Mouse (Mus musculus) heart, embryonic 12.5 days (tissue): Measurements from ENCODE around the gene Yod1. TPM values are rescaled to one million over a fixed set of nuclear protein-coding genes. Genes with fewer than 3 reads are reported as not detected.

Experiments used
- ATAC-seq: fragments of 200-750 bp; cut with Nextera tagmentation; 2 replicates; pipeline ENCODE4 v1.8.0; 2017; ENCODE audit warnings: moderate TSS enrichment, moderate library complexity; ENCODE audit not compliant: insufficient number of reproducible peaks, low FRiP score
- H3K27ac ChIP-seq: fragments of 300-500 bp; sonication (generic); 2 replicates; pipeline ENCODE4 v1.5.1; 2016; ENCODE audit warnings: mild to moderate bottlenecking, moderate library complexity; ENCODE audit not compliant: poor library complexity, severe bottlenecking
- H3K27me3 ChIP-seq: fragments of 300-500 bp; sonication (generic); replicated peaks from 2 replicates; pipeline ENCODE4 v1.6.1; 2016; ENCODE audit warnings: mild to moderate bottlenecking, moderate library complexity
- H3K36me3 ChIP-seq: fragments of 300-500 bp; sonication (generic); 2 replicates; pipeline ENCODE4 v1.6.1; 2016; ENCODE audit warnings: mild to moderate bottlenecking, moderate library complexity
- H3K4me1 ChIP-seq: fragments of 300-500 bp; sonication (generic); replicated peaks from 2 replicates; pipeline ENCODE4 v1.6.1; 2016; ENCODE audit warnings: mild to moderate bottlenecking
- H3K4me2 ChIP-seq: fragments of 300-500 bp; sonication (generic); 2 replicates; pipeline ENCODE4 v1.6.1; 2016; ENCODE audit warnings: mild to moderate bottlenecking, moderate library complexity
- H3K4me3 ChIP-seq: fragments of 300-500 bp; sonication (generic); 2 replicates; pipeline ENCODE4 v1.5.1; 2016; ENCODE audit warnings: mild to moderate bottlenecking
- H3K9ac ChIP-seq: fragments of 300-500 bp; sonication (generic); 2 replicates; pipeline ENCODE4 v1.6.1; 2016; ENCODE audit warnings: mild to moderate bottlenecking, moderate library complexity
- H3K9me3 ChIP-seq: fragments of 300-500 bp; sonication (generic); replicated peaks from 2 replicates; pipeline ENCODE4 v1.6.1; 2016; ENCODE audit warnings: mild to moderate bottlenecking, moderate library complexity
- WGBS: fragments of 180-500 bp; shearing (Covaris S2); methylation state at CpG from one replicate; pipeline ENCODE4 v1.1.7; 2016; 5-methylcytosine and 5-hydroxymethylcytosine counted together
- polyA plus RNA-seq: library from polyadenylated mRNA; unstranded; fragments of >200 nt; fragmentation: Nextera tagmentation; extraction: Ambion mirVana; gene quantifications from 2 replicates; pipeline ENCODE4 v1.2.1, GENCODE M21; 2016

The Yod1 gene
- polyA plus RNA-seq, 1 experiment from 2014 or later = 9.9 TPM

GRCm38 (mm10) chr1:130714046-130714445 is 3.1 kb upstream of the Yod1 start:
- no peak overlapping the region for H3K4me2 ChIP-seq
- no peak overlapping the region for H3K9ac ChIP-seq
- peaks cover 7% of the 10 kb centered on the region for H3K36me3 ChIP-seq
- H3K9me3 ChIP-seq = no peaks in the 10 kb centered on the region
- 0 out of 2 replicates have a peak, but pooled peaks cover 5% of the 10 kb centered on the region for H3K27me3 ChIP-seq
- WGBS = 80% methylated on average over 4 of the region's 4 CpGs
- ATAC-seq = no peak
- H3K4me1 ChIP-seq = peaks cover 21% of the 10 kb centered on the region
- no peak overlapping the region for H3K27ac ChIP-seq
- H3K4me3 ChIP-seq = no peak overlapping the region

- WGBS = under 1% methylated on average over 38 of the region's 38 CpGs
- Histone ChIP-seq H3K4me1 (peaks cover 19% of the 10 kb centered on the region; the same call in 1 of the 2 replicates), H3K9ac (peak within 1 kb of the TSS; percentile 91), H3K4me3 (peak within 1 kb of the TSS; percentile 90), H3K9me3 (no peaks in the 10 kb centered on the region), H3K27me3 (0 out of 2 replicates have a peak, but pooled peaks cover 5% of the 10 kb centered on the region), H3K27ac (peak within 1 kb of the TSS; percentile 89), H3K36me3 (peaks cover 9% of the 10 kb centered on the region), H3K4me2 (peak within 1 kb of the TSS; percentile 99)
- ATAC-seq = peak; percentile 94
Observed at GRCm38 (mm10) chr1:130715561-130716217, 1.4 kb upstream of the Yod1 start, which contains the start of gene Gm29427. Gene Gm29427, minus strand, starts transcription at chr1:130715799.

GRCm38 (mm10) chr1:130716218-130716512 is 962 bp upstream of the Yod1 start:
- 0% methylated on average over 3 of the region's 3 CpGs for WGBS
- peaks cover 9% of the 10 kb centered on the region for H3K36me3 ChIP-seq
- peak overlapping the region; percentile 91 for H3K9ac ChIP-seq
- peak overlapping the region; percentile 99 for H3K4me2 ChIP-seq
- no peaks in the 10 kb centered on the region for H3K9me3 ChIP-seq
- H3K4me1 ChIP-seq = peaks cover 17% of the 10 kb centered on the region; the same call in 1 of the 2 replicates
- ATAC-seq = peak; percentile 5; the same call in 1 of the 2 replicates
- peak overlapping the region; percentile 90 for H3K4me3 ChIP-seq
- H3K27me3 ChIP-seq = 0 out of 2 replicates have a peak, but pooled peaks cover 5% of the 10 kb centered on the region
- H3K27ac ChIP-seq = peak overlapping the region; percentile 89

GRCm38 (mm10) chr1:130716513-130717290 is 425 bp upstream of the Yod1 start:
- Histone ChIP-seq H3K27ac (peak overlapping the region; percentile 89), H3K9ac (peak overlapping the region; percentile 91), H3K9me3 (no peaks in the 10 kb centered on the region), H3K36me3 (peaks cover 9% of the 10 kb centered on the region), H3K4me1 (peaks cover 17% of the 10 kb centered on the region; the same call in 1 of the 2 replicates), H3K4me2 (peak overlapping the region; percentile 99), H3K4me3 (peak overlapping the region; percentile 90), H3K27me3 (0 out of 2 replicates have a peak, but pooled peaks cover 5% of the 10 kb centered on the region)
- under 1% methylated on average over 42 of the region's 42 CpGs for WGBS
- ATAC-seq = peak; percentile 24

GRCm38 (mm10) chr1:130724206-130724605 is 7.1 kb downstream of the Yod1 start:
- Histone ChIP-seq H3K27me3 (no peaks in the 10 kb centered on the region), H3K4me2 (no peak overlapping the region), H3K4me1 (0 out of 2 replicates have a peak, but pooled peaks cover under 1% of the 10 kb centered on the region), H3K36me3 (peaks cover 3% of the 10 kb centered on the region), H3K4me3 (no peak overlapping the region), H3K27ac (no peak overlapping the region), H3K9me3 (no peaks in the 10 kb centered on the region), H3K9ac (no peak overlapping the region)
- 91% methylated on average over 5 of the region's 5 CpGs for WGBS
- ATAC-seq = no peak

GRCm38 (mm10) chr1:130726396-130726795 is 9.3 kb downstream of the Yod1 start:
- Histone ChIP-seq H3K36me3 (no peaks in the 10 kb centered on the region), H3K27me3 (no peaks in the 10 kb centered on the region), H3K4me2 (no peak overlapping the region), H3K4me1 (peaks cover 1% of the 10 kb centered on the region), H3K4me3 (no peak overlapping the region), H3K9me3 (no peaks in the 10 kb centered on the region), H3K9ac (no peak overlapping the region), H3K27ac (no peak overlapping the region)
- no peak for ATAC-seq
- 93% methylated on average over 2 of the region's 2 CpGs for WGBS

- no peak for ATAC-seq
- WGBS = 37% methylated on average over 1 of the region's 1 CpGs
- no peak overlapping the region for H3K4me3 ChIP-seq
- H3K9me3 ChIP-seq = no peaks in the 10 kb centered on the region
- H3K4me2 ChIP-seq = no peak overlapping the region
- no peak overlapping the region for H3K9ac ChIP-seq
- no peaks in the 10 kb centered on the region for H3K36me3 ChIP-seq
- no peak overlapping the region for H3K27ac ChIP-seq
- H3K4me1 ChIP-seq = peaks cover 9% of the 10 kb centered on the region
- H3K27me3 ChIP-seq = no peaks in the 10 kb centered on the region
Observed at GRCm38 (mm10) chr1:130728070-130728469, 10.9 kb downstream of the Yod1 start.

- Histone ChIP-seq H3K4me3 (no peak overlapping the region), H3K27ac (no peak overlapping the region), H3K27me3 (no peaks in the 10 kb centered on the region), H3K4me2 (no peak overlapping the region), H3K9me3 (no peaks in the 10 kb centered on the region), H3K9ac (no peak overlapping the region), H3K36me3 (no peaks in the 10 kb centered on the region), H3K4me1 (peaks cover 13% of the 10 kb centered on the region)
- 91% methylated on average over 3 of the region's 3 CpGs for WGBS
- no peak for ATAC-seq
Observed at GRCm38 (mm10) chr1:130728708-130729107, 11.6 kb downstream of the Yod1 start.

- H3K4me2 ChIP-seq = no peak within 1 kb of the TSS
- no peak within 1 kb of the TSS for H3K4me3 ChIP-seq
- no peaks in the 10 kb centered on the region for H3K27me3 ChIP-seq
- ATAC-seq = no peak
- peaks cover 13% of the 10 kb centered on the region for H3K4me1 ChIP-seq
- H3K27ac ChIP-seq = no peak within 1 kb of the TSS
- WGBS = 74% methylated on average over 2 of the region's 2 CpGs
- no peaks in the 10 kb centered on the region for H3K9me3 ChIP-seq
- no peak within 1 kb of the TSS for H3K9ac ChIP-seq
- H3K36me3 ChIP-seq = no peaks in the 10 kb centered on the region
Observed at GRCm38 (mm10) chr1:130729153-130729552, 12.0 kb downstream of the Yod1 start, which contains the start of gene Pfkfb2. Gene Pfkfb2, minus strand, starts transcription at chr1:130729253.

- 8% methylated on average over 10 of the region's 10 CpGs for WGBS
- ATAC-seq = peak; percentile 92
Observed at GRCm38 (mm10) chr1:130731741-130732337, 14.7 kb downstream of the Yod1 start, which contains the start of gene AA986860. Gene AA986860, plus strand, starts transcription at chr1:130731976.

More at GRCm38 (mm10) chr1:130731741-130732337, 14.7 kb downstream of the Yod1 start, which contains the start of gene AA986860:
- Histone ChIP-seq H3K36me3 (no peaks in the 10 kb centered on the region), H3K4me3 (peak within 1 kb of the TSS; percentile 30), H3K27ac (no peak within 1 kb of the TSS), H3K9ac (no peak within 1 kb of the TSS), H3K4me2 (peak within 1 kb of the TSS; percentile 65), H3K4me1 (peaks cover 21% of the 10 kb centered on the region), H3K27me3 (no peaks in the 10 kb centered on the region), H3K9me3 (no peaks in the 10 kb centered on the region)
